Mouse (Mus musculus) ES-Bruce4 (cell line): ENCODE results near the gene Aspg. TPM values are rescaled to one million over a fixed set of nuclear protein-coding genes. Genes with fewer than 3 reads are reported as not detected.
A peak's percentile ranks its signal among the peaks of the same experiment; 100 is the strongest.

Experiments
- H3K27ac ChIP-seq: 2 replicates; pipeline ENCODE4 v1.5.1; 2012; ENCODE audit warnings: low read length, inconsistent platforms; ENCODE audit not compliant: insufficient read depth
- H3K27me3 ChIP-seq: 2 replicates; pipeline ENCODE4 v1.6.1; 2012; ENCODE audit warnings: mild to moderate bottlenecking, low read length, inconsistent platforms; ENCODE audit not compliant: control insufficient read depth, poor library complexity, insufficient read depth, severe bottlenecking
- H3K36me3 ChIP-seq: 2 replicates; pipeline ENCODE4 v1.6.1; 2012; ENCODE audit warnings: inconsistent platforms, mild to moderate bottlenecking, low read length, moderate library complexity; ENCODE audit not compliant: control insufficient read depth, poor library complexity, insufficient read depth, severe bottlenecking
- H3K4me1 ChIP-seq: one replicate; pipeline ENCODE4 v1.8.1; 2011; ENCODE audit warnings: low read length; ENCODE audit not compliant: control insufficient read depth, insufficient read depth
- H3K4me3 ChIP-seq: 2 replicates; pipeline ENCODE4 v1.5.1; 2011; ENCODE audit warnings: low read depth, mild to moderate bottlenecking, low read length
- H3K9ac ChIP-seq: 2 replicates; pipeline ENCODE4 v1.6.1; 2012; ENCODE audit warnings: low read depth, mild to moderate bottlenecking, inconsistent platforms; ENCODE audit not compliant: poor library complexity, severe bottlenecking
- H3K9me3 ChIP-seq: replicated peaks from 2 replicates; pipeline ENCODE4 v1.6.1; 2012; ENCODE audit warnings: mild to moderate bottlenecking, low read length, inconsistent platforms; ENCODE audit not compliant: control insufficient read depth, poor library complexity, insufficient read depth, severe bottlenecking
- CTCF ChIP-seq: IDR thresholded peaks from one replicate; pipeline ENCODE4 v1.8.1; 2011; ENCODE audit warnings: low read depth, low read length
- EP300 ChIP-seq: IDR thresholded peaks from 2 replicates; pipeline ENCODE4 v1.6.1; 2011; ENCODE audit warnings: low read depth, low read length; ENCODE audit not compliant: insufficient read depth
- POLR2A ChIP-seq: IDR thresholded peaks from one replicate; pipeline ENCODE4 v1.8.1; 2011; ENCODE audit warnings: low read length; ENCODE audit not compliant: insufficient read depth
- polyA plus RNA-seq: library from polyadenylated mRNA; stranded (reverse); fragments of >200 nt; gene quantifications from 2 replicates; pipeline ENCODE4 v1.2.4, GENCODE M21; 2011; ENCODE audit warnings: low read depth; ENCODE audit not compliant: missing spikeins, insufficient read depth, insufficient read length

Gene Aspg
- polyA plus RNA-seq, 1 experiment, result 7.7 TPM

GRCm38 (mm10) chr12:112151244-112151979, 44.9 kb downstream of the Aspg start:
- no peak overlapping the region for H3K4me3 ChIP-seq
- H3K27ac ChIP-seq, result no peak overlapping the region
- H3K9ac ChIP-seq, result no peak overlapping the region
- peaks cover 1% of the 10 kb centered on the region for H3K4me1 ChIP-seq
- H3K27me3 ChIP-seq, result no peaks in the 10 kb centered on the region
- H3K9me3 ChIP-seq, result no peaks in the 10 kb centered on the region
- TF ChIP-seq POLR2A, result no peak
- 0 out of 2 replicates have a peak, but pooled peaks have one; percentile 24 for TF ChIP-seq EP300
- no peak for TF ChIP-seq CTCF
- H3K36me3 ChIP-seq, result no peaks in the 10 kb centered on the region

DNA sequence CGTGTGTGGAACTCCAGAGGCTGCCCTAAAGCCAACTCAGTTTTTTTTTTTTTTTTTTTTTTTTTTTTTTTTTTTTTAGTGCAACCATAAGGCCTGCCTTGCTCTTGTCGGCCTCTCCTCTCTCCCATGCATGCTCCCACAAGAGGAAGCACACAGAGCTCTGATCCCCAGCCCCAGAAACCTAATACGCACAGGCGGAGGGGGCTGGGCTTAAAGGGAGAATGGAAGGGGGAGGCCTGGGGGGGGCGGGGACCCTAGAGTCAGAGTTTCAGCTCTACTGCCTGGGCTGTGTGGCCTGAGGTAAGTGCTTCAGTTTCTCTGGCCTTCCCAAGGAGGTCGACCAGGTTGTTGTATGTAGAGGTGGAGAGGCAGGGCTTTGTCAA, 45.5 kb downstream of the Aspg start:
- Histone ChIP-seq H3K36me3 (no peaks in the 10 kb centered on the region), H3K9me3 (no peaks in the 10 kb centered on the region), H3K4me3 (no peak overlapping the region), H3K27me3 (no peaks in the 10 kb centered on the region), H3K9ac (no peak overlapping the region), H3K4me1 (peaks cover 1% of the 10 kb centered on the region), H3K27ac (no peak overlapping the region)
- TF ChIP-seq POLR2A, result no peak
- no peak for TF ChIP-seq EP300
- TF ChIP-seq CTCF, result no peak

- Histone ChIP-seq H3K4me3 (no peak overlapping the region), H3K9ac (no peak overlapping the region), H3K36me3 (no peaks in the 10 kb centered on the region), H3K27me3 (no peaks in the 10 kb centered on the region), H3K9me3 (no peaks in the 10 kb centered on the region), H3K27ac (no peak overlapping the region), H3K4me1 (peaks cover 3% of the 10 kb centered on the region)
- no peak for TF ChIP-seq POLR2A
- no peak for TF ChIP-seq EP300
- no peak for TF ChIP-seq CTCF
Measured at GRCm38 (mm10) chr12:112153597-112153996, 47.1 kb downstream of the Aspg start.

DNA sequence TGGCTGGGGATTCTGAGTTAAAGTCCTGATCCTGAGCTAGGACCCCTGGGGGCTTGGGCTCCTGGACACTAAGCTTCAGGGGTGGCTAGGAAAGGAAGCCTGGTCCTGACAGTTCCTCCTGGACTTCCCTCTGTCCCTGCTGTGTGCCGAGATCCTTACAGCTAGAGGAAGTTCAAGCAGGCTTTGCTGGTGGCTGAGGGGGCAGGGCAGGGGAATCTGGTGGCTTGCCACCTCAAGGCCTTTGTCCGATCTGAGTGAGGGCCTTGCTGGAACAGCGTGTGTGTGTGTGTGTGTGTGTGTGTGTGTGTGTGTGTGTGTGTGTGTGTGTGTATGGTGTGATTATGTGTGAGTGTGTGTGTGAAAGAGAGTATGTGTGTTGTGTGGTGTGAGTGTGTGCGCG, 48.0 kb downstream of the Aspg start:
- no peaks in the 10 kb centered on the region for H3K27me3 ChIP-seq
- H3K4me3 ChIP-seq, result no peak overlapping the region
- H3K9ac ChIP-seq, result no peak overlapping the region
- no peaks in the 10 kb centered on the region for H3K36me3 ChIP-seq
- H3K4me1 ChIP-seq, result peaks cover 5% of the 10 kb centered on the region
- H3K9me3 ChIP-seq, result no peaks in the 10 kb centered on the region
- H3K27ac ChIP-seq, result no peak overlapping the region
- TF ChIP-seq POLR2A (no peak), CTCF (no peak), EP300 (no peak)

DNA sequence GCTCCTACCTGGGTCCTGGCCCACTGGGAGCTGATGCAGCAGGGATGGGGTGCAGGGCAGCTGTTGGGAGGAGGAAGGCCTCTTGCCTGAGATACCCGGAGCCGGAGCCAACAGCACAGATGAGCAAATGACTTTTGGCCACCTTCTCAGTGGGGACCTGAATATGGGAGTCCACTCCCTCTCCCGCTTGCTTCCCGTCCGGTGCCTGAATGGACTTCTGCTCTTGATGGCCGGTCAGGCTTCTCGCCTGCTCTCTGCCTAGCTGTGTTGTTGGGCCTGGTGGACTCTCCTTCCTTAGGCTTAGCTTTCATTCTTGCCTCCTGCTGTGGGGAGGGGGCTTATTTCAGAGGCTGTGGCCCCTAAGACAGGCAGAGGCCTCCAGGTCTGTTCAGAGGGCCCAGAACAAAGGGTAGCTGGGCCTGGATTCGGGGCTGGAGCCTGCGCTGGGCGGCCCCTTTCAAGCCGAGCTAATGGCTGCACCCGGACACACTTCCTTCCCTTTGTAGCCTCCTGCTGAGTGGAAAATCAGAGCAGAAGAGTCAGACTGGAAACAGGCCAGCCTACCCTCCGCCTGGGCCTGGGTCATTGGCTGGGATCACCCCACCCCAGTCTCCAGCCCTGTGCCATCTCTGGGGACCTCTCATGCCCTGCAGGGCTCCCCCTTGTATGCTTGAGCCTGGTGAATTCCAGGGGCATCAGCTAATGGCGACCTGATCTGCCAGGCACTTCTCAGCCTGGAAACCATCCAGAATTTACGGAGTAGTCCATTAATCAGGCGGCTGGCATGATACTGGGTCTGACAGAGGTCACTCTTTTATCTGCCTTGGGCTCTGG, 49.0 kb downstream of the Aspg start:
- H3K27me3 ChIP-seq, result no peaks in the 10 kb centered on the region
- H3K27ac ChIP-seq, result no peak overlapping the region
- H3K4me3 ChIP-seq, result no peak overlapping the region
- no peaks in the 10 kb centered on the region for H3K36me3 ChIP-seq
- H3K9ac ChIP-seq, result no peak overlapping the region
- TF ChIP-seq EP300 (no peak), CTCF (no peak), POLR2A (no peak)
- H3K4me1 ChIP-seq, result peaks cover 5% of the 10 kb centered on the region
- H3K9me3 ChIP-seq, result no peaks in the 10 kb centered on the region

DNA sequence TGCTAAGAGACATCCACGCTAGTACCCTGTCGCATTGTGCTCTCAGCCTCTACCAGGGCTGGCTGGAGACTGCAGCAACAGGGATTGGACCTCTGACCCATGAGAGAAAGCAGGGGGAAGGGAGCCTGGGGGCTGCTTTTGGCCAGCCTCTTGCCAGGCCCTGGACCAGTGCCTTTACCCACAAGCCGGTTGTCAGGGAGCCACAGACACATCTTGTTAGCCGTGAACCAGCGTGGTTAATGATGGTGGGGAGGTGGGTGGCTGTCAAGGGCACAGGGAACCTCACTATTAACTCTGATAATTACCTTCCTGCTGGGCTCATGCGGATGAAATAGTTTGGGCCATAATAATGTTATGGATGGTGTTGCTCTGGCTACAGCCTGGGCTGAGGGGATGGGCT, 50.3 kb downstream of the Aspg start:
- H3K4me1 ChIP-seq, result peaks cover 4% of the 10 kb centered on the region
- H3K9me3 ChIP-seq, result no peaks in the 10 kb centered on the region
- no peaks in the 10 kb centered on the region for H3K36me3 ChIP-seq
- no peaks in the 10 kb centered on the region for H3K27me3 ChIP-seq
- no peak overlapping the region for H3K27ac ChIP-seq
- H3K9ac ChIP-seq, result no peak overlapping the region
- no peak overlapping the region for H3K4me3 ChIP-seq
- TF ChIP-seq EP300 (no peak), CTCF (no peak), POLR2A (no peak)
